In the genomic region with DNA sequence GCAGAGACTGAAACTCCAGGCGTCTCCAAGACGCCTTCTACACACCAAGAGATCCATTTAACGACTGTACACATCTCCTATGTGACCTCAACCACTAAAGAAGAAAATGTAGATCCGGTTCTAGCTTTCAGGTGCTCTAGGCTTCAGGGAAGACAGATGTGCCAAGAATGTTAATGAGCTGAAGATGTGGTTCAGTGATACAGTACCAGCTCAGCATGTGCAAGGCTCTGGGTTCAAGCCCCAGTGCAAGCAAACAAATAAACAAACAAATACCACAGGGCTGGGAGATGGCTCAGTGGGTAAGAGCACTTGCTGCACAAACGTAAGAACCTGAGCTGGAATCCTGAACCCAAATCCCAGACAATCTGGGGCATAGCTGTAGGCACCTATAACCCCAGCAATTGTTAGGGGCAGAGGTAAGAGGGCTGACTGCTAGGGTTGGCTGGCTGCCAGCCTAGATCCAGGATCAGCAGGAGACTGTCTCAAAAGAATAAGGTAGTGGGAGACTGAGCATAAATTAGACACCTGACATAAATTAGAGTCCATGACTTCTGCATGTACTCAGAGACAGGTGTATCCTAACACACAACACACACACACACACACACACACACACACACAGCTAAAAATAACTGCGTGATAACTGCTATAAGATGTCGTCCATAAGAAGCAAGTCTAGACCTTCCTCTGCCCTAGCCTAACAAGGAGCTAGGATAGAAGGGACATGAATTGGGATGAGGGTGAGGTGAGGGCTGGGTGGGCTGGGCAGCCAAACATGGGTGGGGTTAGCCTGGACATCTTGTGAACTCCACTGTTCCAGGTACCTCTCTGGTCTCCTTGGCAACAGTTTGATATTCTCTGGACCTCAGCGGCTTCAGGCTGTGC, we compare ENCODE assay signal across 8 mouse cellular contexts.
A peak's percentile ranks its signal among the peaks of the same experiment; 100 is the strongest.
DNase-seq lines count a peak whose midpoint lies in the region; ATAC-seq and TF ChIP-seq lines count a peak whose summit lies in the region.

No protein-coding gene starts in this region.

- 73% methylated on average over 8 of the region's 8 CpGs for WGBS in hindbrain, embryonic 15.5 days
- WGBS in midbrain, embryonic 11.5 days = 77% methylated on average over 8 of the region's 8 CpGs

- H3K4me1 ChIP-seq in MEL (ENCODE audit: control insufficient read depth in 1 of 2, insufficient read depth in 2 of 2, low read length in 2 of 2) = peaks cover 6 to 46% of the 10 kb centered on the region in 2 experiments; a peak in 3 of 4 replicates
- H3K4me1 ChIP-seq in hindbrain, embryonic 15.5 days (replicated peaks) = peaks cover 30% of the 10 kb centered on the region
- peaks cover 15% of the 10 kb centered on the region for H3K4me1 ChIP-seq in midbrain, embryonic 11.5 days (ENCODE audit: control insufficient read depth, insufficient read depth, low read length)

- TF ChIP-seq RAD21 in MEL (IDR thresholded peaks at IDR 0.05; ENCODE audit: low read depth, low read length) = no peak

- H3K4me3 ChIP-seq in gastrocnemius, adult 2 months = peak overlapping the region; percentile 64
- H3K4me3 ChIP-seq in MEL (ENCODE audit: control insufficient read depth in 1 of 2, insufficient read depth in 1 of 2, low read depth in 2 of 2, low read length in 2 of 2) = 0 out of 4 replicates have a peak overlapping the region, but pooled peaks of 1 of the 2 experiments have one; percentile 39
- no peak overlapping the region for H3K4me3 ChIP-seq in hindbrain, embryonic 15.5 days
- no peak overlapping the region for H3K4me3 ChIP-seq in midbrain, embryonic 11.5 days (ENCODE audit: low read depth, low read length)

- peak; percentile 22 for DNase-seq in gastrocnemius, adult 2 months
- DNase-seq in gastrocnemius, adult 8-10 months (ENCODE audit: low spot score in 2 of 2) = no peak
- peak; percentile 59 for DNase-seq in MEL (ENCODE audit: low read depth, low spot score)
- no peak for DNase-seq in midbrain, embryonic 11.5 days (ENCODE audit: low spot score, missing footprints)
- DNase-seq in urinary bladder, postnatal 14 days (ENCODE audit: low spot score) = no peak
- DNase-seq in layer of hippocampus, postnatal 25 days (ENCODE audit: extremely low spot score in 1 of 2, low spot score in 1 of 2) = no peak
- DNase-seq in embryo, embryonic 10.5 days (ENCODE audit: low spot score) = no peak

- peak overlapping the region; percentile 96 for H3K27ac ChIP-seq in gastrocnemius, adult 2 months
- H3K27ac ChIP-seq in MEL (ENCODE audit: control insufficient read depth, low read depth, low read length) = no peak overlapping the region
- peak overlapping the region; percentile 74 for H3K27ac ChIP-seq in hindbrain, embryonic 15.5 days (replicated peaks)
- H3K27ac ChIP-seq in midbrain, embryonic 11.5 days (ENCODE audit: low read depth, low read length) = no peak overlapping the region

- ATAC-seq in hindbrain, embryonic 15.5 days (ENCODE audit: low FRiP score, low read depth) = peak; percentile 40; the same call in 1 of the 2 replicates
- no peak; the same call in 1 of the 2 replicates for ATAC-seq in midbrain, embryonic 11.5 days (ENCODE audit: low FRiP score)

- no peak for TF ChIP-seq CTCF in gastrocnemius, adult 2 months (IDR thresholded peaks at IDR 0.05)
- no peak for TF ChIP-seq CTCF in MEL (IDR thresholded peaks at IDR 0.05 in 2 of 3, conservative IDR thresholded peaks at IDR 0.05 in 1 of 3; ENCODE audit: control insufficient read depth in 1 of 3, insufficient read depth in 1 of 3, low read depth in 2 of 3, low read length in 3 of 3, poor library complexity in 1 of 3, severe bottlenecking in 1 of 3)

- no peak for TF ChIP-seq POLR2A in MEL (IDR thresholded peaks at IDR 0.05; ENCODE audit: control insufficient read depth in 1 of 2, insufficient read depth in 1 of 2, low read depth in 1 of 2, low read length in 2 of 2, poor library complexity in 1 of 2)

- no peak overlapping the region for H3K4me2 ChIP-seq in hindbrain, embryonic 15.5 days
- no peak overlapping the region for H3K4me2 ChIP-seq in midbrain, embryonic 11.5 days

- intact Hi-C loops in gastrocnemius, adult 2 months (cut with DNase I) = no loop called here

- no peak overlapping the region for H3K9ac ChIP-seq in MEL (ENCODE audit: control insufficient read depth, low read depth, low read length, poor library complexity, severe bottlenecking)
- no peak overlapping the region for H3K9ac ChIP-seq in hindbrain, embryonic 15.5 days
- peak overlapping the region; percentile 33 for H3K9ac ChIP-seq in midbrain, embryonic 11.5 days (ENCODE audit: low read length)

- H3K27me3 ChIP-seq in MEL (ENCODE audit: control insufficient read depth in 1 of 2, insufficient read depth in 2 of 2, low read length in 2 of 2) = no peaks in the 10 kb centered on the region
- no peaks in the 10 kb centered on the region for H3K27me3 ChIP-seq in hindbrain, embryonic 15.5 days
- H3K27me3 ChIP-seq in midbrain, embryonic 11.5 days (ENCODE audit: control insufficient read depth, insufficient read depth, low read length) = no peaks in the 10 kb centered on the region

- H3K36me3 ChIP-seq in MEL (ENCODE audit: control insufficient read depth in 1 of 2, insufficient read depth in 2 of 2, low read length in 2 of 2) = peaks cover 0 to 28% of the 10 kb centered on the region in 2 experiments; a peak in 2 of 4 replicates
- no peaks in the 10 kb centered on the region for H3K36me3 ChIP-seq in hindbrain, embryonic 15.5 days
- no peaks in the 10 kb centered on the region for H3K36me3 ChIP-seq in midbrain, embryonic 11.5 days (ENCODE audit: control insufficient read depth, insufficient read depth, low read length)

- H3K79me2 ChIP-seq in MEL (ENCODE audit: control insufficient read depth, insufficient read depth, low read length, poor library complexity) = no peaks in the 10 kb centered on the region

- H3K9me3 ChIP-seq in MEL (replicated peaks; ENCODE audit: insufficient read depth, low read length) = no peaks in the 10 kb centered on the region
- H3K9me3 ChIP-seq in hindbrain, embryonic 15.5 days = no peaks in the 10 kb centered on the region
- H3K9me3 ChIP-seq in midbrain, embryonic 11.5 days (ENCODE audit: control insufficient read depth, low read length) = no peaks in the 10 kb centered on the region

- no peak for TF ChIP-seq EP300 in MEL (IDR thresholded peaks at IDR 0.05; ENCODE audit: low read depth in 1 of 2, low read length in 2 of 2)

TF ChIP-seq in MEL, 35 proteins besides CTCF, POLR2A, EP300 and RAD21:
- TF ChIP-seq MAX (IDR thresholded peaks at IDR 0.05; ENCODE audit: low read length) (peak; percentile 22; the same call in 1 of the 2 replicates), CHD2 (IDR thresholded peaks at IDR 0.05; ENCODE audit: low read length) (no peak), MEF2A (IDR thresholded peaks at IDR 0.05; ENCODE audit: extremely low read depth, insufficient replicate concordance, low read depth, low read length, poor library complexity, severe bottlenecking) (peak; percentile 38; the same call in 1 of the 2 replicates)

Comparison
In these comparisons a context has a peak if more than half of its experiments do, and no peak if none do; other contexts are left out.
1. DNase-seq: peak in gastrocnemius, adult 2 months (single experiment) and MEL (single experiment); none in gastrocnemius, adult 8-10 months (0 of 2), midbrain, embryonic 11.5 days (single experiment), urinary bladder, postnatal 14 days (single experiment), layer of hippocampus, postnatal 25 days (0 of 2) and embryo, embryonic 10.5 days (single experiment).
2. H3K27ac ChIP-seq: peak in gastrocnemius, adult 2 months (single experiment) and hindbrain, embryonic 15.5 days (single experiment); none in MEL (single experiment) and midbrain, embryonic 11.5 days (single experiment).